Mouse (Mus musculus) naive thymus-derived CD4-positive, alpha-beta T cell, adult 2 months (primary cell): ENCODE measurements around the gene Sh2d7.
A peak's percentile ranks its signal among the peaks of the same experiment; 100 is the strongest.

Source experiments
- DNase-seq: peaks from one replicate; pipeline ENCODE4 v3.0.0-alpha.2; 2011; ENCODE audit warnings: low read depth

Sh2d7 gene

GRCm38 (mm10) chr9:54538684-54539083, at the start of gene Sh2d7:
Sh2d7 (plus strand) TSS chr9:54538984.
- DNase-seq: no peak

GRCm38 (mm10) chr9:54489599-54489998, 49.2 kb upstream of the Sh2d7 start:
- DNase-seq: no peak

- no peak for DNase-seq
These were observed 48.4 kb upstream of the Sh2d7 start for GRCm38 (mm10) chr9:54490431-54490830.

GRCm38 (mm10) chr9:54499291-54499690, 39.5 kb upstream of the Sh2d7 start:
- DNase-seq: no peak

GRCm38 (mm10) chr9:54499791-54500190, 39.0 kb upstream of the Sh2d7 start:
- no peak for DNase-seq

- DNase-seq: no peak
These were observed 37.8 kb upstream of the Sh2d7 start for GRCm38 (mm10) chr9:54500832-54501452.

GRCm38 (mm10) chr9:54501453-54502110, 37.2 kb upstream of the Sh2d7 start, which contains the start of gene Dmxl2:
Dmxl2 (minus strand) TSS chr9:54501626.
- peak; percentile 4 for DNase-seq

GRCm38 (mm10) chr9:54502111-54502495, 36.7 kb upstream of the Sh2d7 start:
- DNase-seq: no peak

GRCm38 (mm10) chr9:54502873-54503272, 35.9 kb upstream of the Sh2d7 start:
- no peak for DNase-seq

GRCm38 (mm10) chr9:54515991-54516390, 22.8 kb upstream of the Sh2d7 start:
- no peak for DNase-seq

GRCm38 (mm10) chr9:54518921-54519320, 19.9 kb upstream of the Sh2d7 start:
- DNase-seq: no peak

- DNase-seq: no peak
These were observed 18.5 kb upstream of the Sh2d7 start for GRCm38 (mm10) chr9:54520286-54520685.

GRCm38 (mm10) chr9:54527694-54528093, 11.1 kb upstream of the Sh2d7 start:
- DNase-seq: no peak

GRCm38 (mm10) chr9:54529950-54530349, 8.8 kb upstream of the Sh2d7 start:
- DNase-seq: no peak

- DNase-seq: no peak
These were observed 7.9 kb upstream of the Sh2d7 start for GRCm38 (mm10) chr9:54530836-54531235.

- DNase-seq: no peak
These were observed 7.4 kb upstream of the Sh2d7 start for GRCm38 (mm10) chr9:54531421-54531820.

GRCm38 (mm10) chr9:54532926-54533325, 5.9 kb upstream of the Sh2d7 start:
- DNase-seq: no peak

- DNase-seq: no peak
These were observed 4.8 kb upstream of the Sh2d7 start for GRCm38 (mm10) chr9:54533975-54534374.

GRCm38 (mm10) chr9:54536236-54536635, 2.5 kb upstream of the Sh2d7 start:
- DNase-seq: no peak

GRCm38 (mm10) chr9:54537030-54537429, 1.8 kb upstream of the Sh2d7 start:
- DNase-seq: no peak

- DNase-seq: no peak
These were observed 1.3 kb upstream of the Sh2d7 start for GRCm38 (mm10) chr9:54537480-54537879.

GRCm38 (mm10) chr9:54538244-54538643, 540 bp upstream of the Sh2d7 start:
- DNase-seq: no peak

GRCm38 (mm10) chr9:54540801-54541200, 2.0 kb downstream of the Sh2d7 start:
- DNase-seq: no peak
